Mouse (Mus musculus) spleen, adult 2 months (tissue): ENCODE measurements at regions not wholly inside any gene's neighbourhood (a gene's known extent, or its start where the extent isn't known, plus 50 kb on each side); places are given as distances from the start of the nearest gene placed in this dataset.

Experiments used
- DNase-seq, 2 experiments: peaks; one replicate each; pipeline versions ENCODE4 v3.0.0 to v3.0.0-alpha.2; 2012 to 2021; ENCODE audit warnings: low spot score in 2 of 2, low read depth in 1 of 2
- H3K27ac ChIP-seq: fragments of 200-500 bp; 2 replicates; pipeline ENCODE4 v1.5.1; 2012; ENCODE audit warnings: low read length, inconsistent platforms; ENCODE audit not compliant: insufficient read depth
- H3K27me3 ChIP-seq: fragments of 200-500 bp; 2 replicates; pipeline ENCODE4 v1.6.1; 2012; ENCODE audit warnings: mild to moderate bottlenecking, moderate library complexity, low read length, inconsistent platforms; ENCODE audit not compliant: control insufficient read depth, insufficient read depth
- H3K36me3 ChIP-seq: fragments of 200-500 bp; 2 replicates; pipeline ENCODE4 v1.6.1; 2012; ENCODE audit warnings: mild to moderate bottlenecking, low read length, inconsistent platforms; ENCODE audit not compliant: control insufficient read depth, insufficient read depth
- H3K4me1 ChIP-seq: fragments of 200-500 bp; 2 replicates; pipeline ENCODE4 v1.6.1; 2011; ENCODE audit warnings: inconsistent platforms; ENCODE audit not compliant: control insufficient read depth, insufficient read depth, insufficient read length
- H3K4me3 ChIP-seq: fragments of 200-500 bp; 2 replicates; pipeline ENCODE4 v1.5.1; 2011; ENCODE audit warnings: mild to moderate bottlenecking, inconsistent platforms; ENCODE audit not compliant: insufficient read depth, insufficient read length; ENCODE audit errors: extremely low read depth
- CTCF ChIP-seq: fragments of 200-500 bp; IDR thresholded peaks from 2 replicates; pipeline ENCODE4 v1.5.1; 2011; ENCODE audit warnings: mild to moderate bottlenecking, inconsistent platforms; ENCODE audit not compliant: insufficient read depth, insufficient read length, insufficient replicate concordance; ENCODE audit errors: extremely low read depth
- POLR2A ChIP-seq: fragments of 200-500 bp; IDR thresholded peaks from 2 replicates; pipeline ENCODE4 v1.6.1; 2011; ENCODE audit warnings: low read depth, low read length, inconsistent platforms
- WGBS: fragments of 180-500 bp; shearing (Covaris S2); methylation state at CpG from one replicate; pipeline ENCODE4 v1.1.7; 2018; 5-methylcytosine and 5-hydroxymethylcytosine counted together

DNA sequence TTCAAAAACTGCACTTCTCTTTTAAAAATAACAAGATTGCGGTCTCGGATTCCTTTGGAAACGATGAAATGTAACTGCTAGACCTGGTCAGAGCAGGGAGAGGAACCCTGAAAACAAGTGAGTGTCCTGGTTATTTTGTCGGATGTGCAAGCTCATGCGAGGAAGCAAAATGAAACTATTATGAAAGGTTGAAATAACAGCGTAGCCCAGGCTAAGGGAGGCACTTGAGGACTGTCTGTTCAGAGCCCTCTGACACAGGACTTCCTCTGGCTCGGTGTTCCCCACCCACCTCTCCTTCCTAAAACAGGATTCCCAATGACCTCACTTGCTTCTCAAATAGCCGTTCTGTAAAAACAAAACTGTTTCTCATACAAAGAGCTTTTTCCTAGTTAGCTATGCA is 51.3 kb upstream of the S1pr1 start:
- Histone ChIP-seq H3K27ac (no peak overlapping the region), H3K4me1 (0 out of 2 replicates have a peak, but pooled peaks cover 2% of the 10 kb centered on the region), H3K36me3 (no peaks in the 10 kb centered on the region), H3K4me3 (no peak overlapping the region), H3K27me3 (no peaks in the 10 kb centered on the region)
- TF ChIP-seq POLR2A (no peak), CTCF (no peak)
- DNase-seq, result no peak
- WGBS, result 25% methylated on average over 8 of the region's 8 CpGs

DNA sequence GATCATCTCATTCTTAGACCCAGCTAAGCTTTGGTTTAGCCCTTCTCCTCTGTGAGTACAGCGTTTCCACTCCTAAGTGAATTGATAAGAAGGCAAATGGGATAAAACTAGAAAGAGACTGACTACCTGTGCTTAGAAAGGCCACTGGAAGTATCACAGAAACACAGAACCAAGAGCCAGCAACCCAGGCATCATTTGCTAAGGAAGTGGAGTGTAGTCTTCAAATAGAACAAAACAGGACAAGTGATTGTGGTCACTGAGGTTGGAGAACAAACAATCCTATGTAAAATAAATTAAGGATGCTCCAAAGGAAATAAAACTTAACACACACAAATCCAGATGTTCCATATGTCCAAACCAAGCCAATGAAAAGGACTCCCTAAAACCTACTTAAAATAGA is 53.4 kb upstream of the S1pr1 start:
- H3K36me3 ChIP-seq, result no peaks in the 10 kb centered on the region
- no peak for TF ChIP-seq CTCF
- no peak for TF ChIP-seq POLR2A
- no peaks in the 10 kb centered on the region for H3K4me1 ChIP-seq
- H3K27ac ChIP-seq, result no peak overlapping the region
- no peak for DNase-seq
- H3K27me3 ChIP-seq, result no peaks in the 10 kb centered on the region
- WGBS, result 94% methylated on average over 1 of the region's 1 CpGs
- H3K4me3 ChIP-seq, result no peak overlapping the region

DNA sequence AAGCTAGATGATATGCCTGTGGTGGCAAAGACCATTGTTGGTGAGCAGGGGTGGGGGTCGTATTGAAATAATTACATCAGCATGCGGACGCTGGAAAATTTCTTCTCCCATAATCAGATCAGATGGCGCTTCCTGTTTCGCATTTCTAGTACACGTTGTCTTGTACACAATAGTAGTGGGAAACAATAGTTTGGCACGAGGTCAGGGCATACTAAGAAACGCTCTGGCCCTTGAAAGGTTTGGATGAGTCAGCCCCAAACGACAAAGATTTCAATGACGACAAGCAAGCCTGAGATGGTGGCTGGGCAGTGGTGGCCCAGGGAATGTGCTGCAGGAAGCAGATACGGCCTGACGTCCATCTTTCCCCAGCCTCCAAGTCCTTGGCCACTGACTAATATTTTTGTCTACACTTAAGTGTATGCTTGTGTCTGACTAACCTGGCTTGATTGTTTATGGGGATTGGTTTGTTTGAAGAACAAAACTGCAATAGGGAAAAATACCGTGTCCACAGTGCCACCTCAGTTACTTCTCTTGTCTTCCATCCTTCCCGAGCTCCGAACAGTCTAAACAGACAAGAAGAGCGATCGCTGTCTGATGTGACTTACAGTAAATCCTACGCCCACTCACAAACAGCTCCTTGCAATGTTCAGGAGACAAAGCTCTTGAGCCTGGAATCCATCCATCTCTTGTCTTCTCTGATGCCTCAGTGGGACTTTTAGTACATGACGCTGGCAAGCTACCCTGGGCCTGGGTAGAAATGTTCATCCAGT is 54.1 kb upstream of the S1pr1 start:
- Histone ChIP-seq H3K4me1 (no peaks in the 10 kb centered on the region), H3K27ac (no peak overlapping the region), H3K27me3 (no peaks in the 10 kb centered on the region), H3K36me3 (no peaks in the 10 kb centered on the region), H3K4me3 (no peak overlapping the region)
- no peak for DNase-seq
- WGBS, result 77% methylated on average over 19 of the region's 19 CpGs
- no peak for TF ChIP-seq CTCF
- no peak for TF ChIP-seq POLR2A

DNA sequence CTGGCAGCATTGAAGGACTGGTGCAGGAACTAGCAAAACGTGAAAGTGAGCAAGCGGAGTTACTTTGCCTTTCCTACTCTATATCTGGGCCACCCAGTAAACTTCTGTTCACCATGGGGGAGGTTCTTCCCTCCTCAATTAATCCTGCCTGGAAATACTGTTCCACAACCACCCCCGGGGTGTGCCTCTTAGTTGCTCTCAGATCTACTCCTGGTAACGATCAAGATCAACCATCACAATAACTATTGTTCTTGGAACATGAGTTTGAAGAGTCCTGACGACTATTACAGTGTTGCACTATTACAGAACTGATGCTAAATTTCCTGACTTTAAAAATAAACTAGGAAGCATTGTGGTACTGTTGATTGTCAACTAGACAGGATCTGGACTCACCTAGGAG is 57.8 kb upstream of the S1pr1 start:
- H3K27ac ChIP-seq, result no peak overlapping the region
- no peak for TF ChIP-seq POLR2A
- no peak for TF ChIP-seq CTCF
- WGBS, result 75% methylated on average over 5 of the region's 5 CpGs
- no peaks in the 10 kb centered on the region for H3K36me3 ChIP-seq
- DNase-seq, result no peak
- H3K4me3 ChIP-seq, result no peak overlapping the region
- no peaks in the 10 kb centered on the region for H3K27me3 ChIP-seq
- no peaks in the 10 kb centered on the region for H3K4me1 ChIP-seq

DNA sequence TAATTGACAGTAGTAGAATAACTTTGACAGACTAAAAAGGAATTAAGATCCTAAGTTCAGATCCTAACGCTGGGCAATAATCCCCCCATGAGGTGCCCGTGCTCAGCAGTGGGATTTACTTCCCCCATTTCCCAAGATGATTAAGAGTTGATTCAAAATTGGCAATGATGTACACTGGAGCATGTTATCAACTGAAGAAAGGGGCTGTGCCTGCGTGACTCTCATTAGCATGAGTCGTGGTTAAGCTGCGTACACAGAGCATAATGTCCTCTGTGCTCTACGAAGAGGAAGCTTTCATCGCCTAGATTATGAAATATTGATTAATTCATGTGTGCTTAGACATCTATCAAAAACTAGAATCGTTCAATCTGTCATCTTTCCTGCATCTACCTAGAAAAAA is 59.4 kb upstream of the S1pr1 start:
- TF ChIP-seq CTCF (no peak), POLR2A (no peak)
- Histone ChIP-seq H3K27me3 (no peaks in the 10 kb centered on the region), H3K4me3 (no peak overlapping the region), H3K36me3 (no peaks in the 10 kb centered on the region), H3K4me1 (no peaks in the 10 kb centered on the region), H3K27ac (no peak overlapping the region)
- 66% methylated on average over 8 of the region's 8 CpGs for WGBS
- DNase-seq, result no peak

DNA sequence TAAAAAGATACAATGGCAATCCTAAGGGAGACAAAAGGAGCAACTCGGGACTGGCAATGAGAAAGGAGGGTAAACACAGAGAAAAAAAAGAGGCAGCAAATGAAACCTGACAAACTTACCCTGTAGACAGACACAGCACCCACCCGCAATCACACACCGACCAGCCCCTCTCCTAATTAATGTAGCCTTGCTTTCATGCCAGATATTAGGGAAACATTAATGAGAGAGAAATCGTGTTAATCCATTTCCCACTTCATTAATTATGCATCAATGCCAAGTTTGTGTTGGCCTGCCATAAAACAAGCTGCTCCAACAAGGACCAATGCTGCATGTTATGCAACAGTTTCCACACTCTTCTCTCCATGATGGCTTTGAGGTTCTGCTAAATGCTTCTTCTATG is 59.9 kb upstream of the S1pr1 start:
- Histone ChIP-seq H3K27ac (no peak overlapping the region), H3K27me3 (no peaks in the 10 kb centered on the region), H3K4me3 (no peak overlapping the region), H3K36me3 (no peaks in the 10 kb centered on the region), H3K4me1 (no peaks in the 10 kb centered on the region)
- 84% methylated on average over 4 of the region's 4 CpGs for WGBS
- TF ChIP-seq POLR2A (no peak), CTCF (no peak)
- no peak for DNase-seq

DNA sequence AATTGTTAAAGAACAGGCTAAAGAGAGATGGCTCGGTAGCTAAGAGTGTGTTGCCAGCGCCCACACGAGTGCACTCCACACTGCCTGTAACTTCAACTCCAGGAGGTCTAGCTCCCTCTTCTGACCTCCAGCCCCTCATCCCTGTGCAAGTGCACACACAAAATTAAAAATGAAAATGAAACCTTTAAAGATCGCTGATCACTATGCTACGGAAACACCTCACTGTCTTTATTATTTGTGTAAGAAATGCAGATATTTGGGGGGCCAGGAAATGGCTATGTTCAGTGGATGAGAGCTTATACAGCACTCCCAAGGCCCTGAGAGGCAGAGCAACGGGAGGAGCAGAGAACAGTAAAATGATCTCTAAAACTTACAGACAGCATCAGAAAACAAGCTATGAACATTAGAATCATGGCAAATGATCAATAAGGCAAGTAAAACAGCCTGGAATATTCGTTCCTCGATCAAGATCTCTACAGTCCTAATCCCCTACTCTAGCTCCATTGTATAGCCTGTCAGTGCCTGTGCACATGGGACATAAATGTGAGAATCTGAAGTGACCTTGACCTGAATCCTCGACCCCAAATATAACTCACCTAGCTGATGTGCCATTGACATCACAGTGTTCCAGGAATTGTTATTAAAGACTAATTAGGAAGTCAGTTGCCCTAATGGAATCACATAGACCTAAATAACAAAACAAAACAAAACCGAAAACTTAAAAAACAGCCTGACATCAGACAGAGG is 64.4 kb upstream of the S1pr1 start:
- WGBS, result 88% methylated on average over 10 of the region's 10 CpGs
- Histone ChIP-seq H3K36me3 (no peaks in the 10 kb centered on the region), H3K4me3 (no peak overlapping the region), H3K4me1 (no peaks in the 10 kb centered on the region), H3K27ac (no peak overlapping the region), H3K27me3 (no peaks in the 10 kb centered on the region)
- no peak for DNase-seq
- TF ChIP-seq CTCF, result no peak
- no peak for TF ChIP-seq POLR2A
